Mouse (Mus musculus) small intestine, adult 2 months (tissue): ENCODE measurements around the gene Mrpl12.

Experiments used
- CTCF ChIP-seq: fragments of 200-500 bp; IDR thresholded peaks from 2 replicates; pipeline ENCODE4 v1.5.1; 2012; ENCODE audit warnings: low read depth, mild to moderate bottlenecking, control low read depth, inconsistent platforms, low read length, moderate library complexity, mixed read lengths; ENCODE audit not compliant: insufficient replicate concordance, insufficient read length; ENCODE audit errors: extremely low read depth
- POLR2A ChIP-seq: fragments of 200-500 bp; IDR thresholded peaks from 2 replicates; pipeline ENCODE4 v1.6.1; 2012; ENCODE audit warnings: low read depth, mild to moderate bottlenecking, control low read depth, inconsistent platforms, low read length, moderate library complexity

- TF ChIP-seq CTCF (no peak), POLR2A (no peak)
Observed at GRCm38 (mm10) chr11:120457370-120457769, 27.0 kb upstream of the Mrpl12 start.
